Mouse (Mus musculus) stomach, adult 2 months (tissue): ENCODE data around the gene Ffar2. TPM values are rescaled to one million over a fixed set of nuclear protein-coding genes. Genes with fewer than 3 reads are reported as not detected.

Source experiments
- polyA plus RNA-seq: library from polyadenylated mRNA; depleted of rRNA; stranded (reverse); fragments of >200 nt; gene quantifications from 2 replicates; pipeline ENCODE4 v1.2.3, GENCODE M21; 2012; rRNA removed

Ffar2 gene
- 4.2 and 4.8 TPM in 2 replicates for polyA plus RNA-seq

GRCm38 (mm10) chr7:30823675-30824074 is at the start of gene Ffar2:
TSS of gene Ffar2 (minus strand) at chr7:30823775.

DNA sequence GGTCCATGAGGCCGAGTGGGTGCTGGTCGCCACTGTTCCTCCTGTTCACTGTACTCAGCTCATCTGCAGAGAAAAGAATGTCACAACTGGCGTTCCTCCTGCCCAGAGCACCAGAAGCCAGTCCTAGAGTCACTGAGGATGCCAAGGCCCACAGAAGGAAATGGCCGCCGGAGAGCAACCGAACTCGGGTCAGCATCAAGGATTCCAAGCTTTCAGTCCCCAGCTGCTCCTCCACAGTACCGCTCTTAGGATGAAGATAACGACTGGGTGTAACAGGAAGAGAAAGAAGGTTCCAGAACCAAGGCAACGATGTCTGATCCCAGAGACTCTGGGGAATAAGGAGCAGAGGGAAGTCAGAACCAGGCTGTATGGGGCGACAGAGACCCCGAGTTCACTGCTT is 37.9 kb upstream of the Ffar2 start, which contains the start of gene Ffar1:
Gene Ffar1 (minus strand): TSS at position 101 of the 400 bp plus-strand sequence.

GRCm38 (mm10) chr7:30856078-30856477 is 32.5 kb upstream of the Ffar2 start, which contains the start of gene Ffar3:
TSS of gene Ffar3 (minus strand) at chr7:30856178.

DNA sequence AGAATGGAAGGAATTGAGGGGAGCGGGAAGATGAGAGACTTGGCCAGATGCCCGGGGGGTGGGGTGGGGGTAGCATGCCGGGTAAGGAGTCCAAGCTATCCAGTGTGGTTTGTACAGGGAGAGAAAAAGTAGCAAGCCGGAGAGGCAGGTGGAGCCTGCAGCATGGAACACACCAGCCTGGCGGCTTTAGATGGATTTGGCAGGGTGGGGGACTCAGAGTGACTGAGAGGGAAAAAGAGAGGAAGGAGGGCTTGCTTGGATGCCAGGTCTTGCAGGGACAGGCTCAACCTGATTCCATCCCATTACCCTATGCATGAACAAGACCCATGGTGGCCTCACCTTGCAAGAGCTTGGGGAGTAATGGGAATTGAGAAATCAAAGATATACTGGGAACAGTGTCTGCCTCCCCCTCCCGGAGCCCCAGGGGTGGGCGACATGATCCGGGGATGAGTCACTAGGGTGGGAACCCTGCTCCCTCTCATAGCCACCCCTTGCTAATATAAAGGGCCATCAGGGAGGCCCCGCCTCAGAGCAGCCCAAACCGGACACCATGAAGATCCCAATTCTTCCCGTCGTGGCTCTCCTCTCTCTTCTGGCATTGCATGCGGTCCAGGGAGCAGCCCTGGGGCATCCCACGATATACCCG is 36.1 kb downstream of the Ffar2 start, which contains the start of gene Krtdap:
Gene Krtdap (plus strand): TSS at position 520 of the 646 bp plus-strand sequence.

Other genes with a start within 250 kb of the Ffar2 start
- 17.8 and 24.6 TPM in 2 replicates for gene Kmt2b, start 235.0 kb downstream of the Ffar2 start, polyA plus RNA-seq
- gene Zbtb32, start 224.9 kb downstream of the Ffar2 start, polyA plus RNA-seq = 3.6 and 4.9 TPM in 2 replicates
- 4.0 TPM in 2 replicates for gene Upk1a, start 210.9 kb downstream of the Ffar2 start, polyA plus RNA-seq
- 263 and 306 TPM in 2 replicates for gene Cox6b1, start 197.6 kb downstream of the Ffar2 start, polyA plus RNA-seq
- not detected in 2 replicates for gene Etv2, start 187.9 kb downstream of the Ffar2 start, polyA plus RNA-seq
- gene Rbm42, start 173.5 kb downstream of the Ffar2 start, polyA plus RNA-seq = 42.7 and 58.2 TPM in 2 replicates
- gene Haus5, start 158.8 kb downstream of the Ffar2 start, polyA plus RNA-seq = 2.2 and 4.0 TPM in 2 replicates
- not detected in 2 replicates for gene Pmis2, start 152.2 kb downstream of the Ffar2 start, polyA plus RNA-seq
- 18.8 and 40.8 TPM in 2 replicates for gene 2200002J24Rik, start 124.8 kb downstream of the Ffar2 start, polyA plus RNA-seq
- 1,538 and 2,919 TPM in 2 replicates for gene Atp4a, start 111.6 kb downstream of the Ffar2 start, polyA plus RNA-seq
- 111 and 145 TPM in 2 replicates for gene Tmem147, start 94.2 kb downstream of the Ffar2 start, polyA plus RNA-seq
- gene Gapdhs, start 80.1 kb downstream of the Ffar2 start, polyA plus RNA-seq = not detected in 2 replicates
- gene Sbsn, start 72.3 kb downstream of the Ffar2 start, polyA plus RNA-seq = 94.0 and 112 TPM in 2 replicates
- gene Dmkn, start 60.0 kb downstream of the Ffar2 start, polyA plus RNA-seq = 1,147 and 1,166 TPM in 2 replicates
- gene Krtdap, start 35.9 kb downstream of the Ffar2 start, polyA plus RNA-seq = 362 and 714 TPM in 2 replicates
- gene Ffar3, start 32.4 kb upstream of the Ffar2 start, polyA plus RNA-seq = 0.10 TPM in 1 of 2 replicates, not detected in the other
- gene Ffar1, start 37.8 kb upstream of the Ffar2 start, polyA plus RNA-seq = 0.03 and 0.06 TPM in 2 replicates
- 0.25 and 0.26 TPM in 2 replicates for gene Cd22, start 56.6 kb upstream of the Ffar2 start, polyA plus RNA-seq
- 0.23 and 0.74 TPM in 2 replicates for gene Mag, start 91.1 kb upstream of the Ffar2 start, polyA plus RNA-seq
- 198 and 246 TPM in 2 replicates for gene Hamp2, start 100.9 kb upstream of the Ffar2 start, polyA plus RNA-seq
- gene Hamp, start 120.3 kb upstream of the Ffar2 start, polyA plus RNA-seq = 3.0 and 4.3 TPM in 2 replicates
- gene Usf2, start 133.0 kb upstream of the Ffar2 start, polyA plus RNA-seq = 75.4 and 124 TPM in 2 replicates
- gene Lsr, start 149.7 kb upstream of the Ffar2 start, polyA plus RNA-seq = 247 and 370 TPM in 2 replicates
- 3.3 and 3.5 TPM in 2 replicates for gene Fam187b, start 150.0 kb upstream of the Ffar2 start, polyA plus RNA-seq
- gene Fxyd5, start 218.7 kb upstream of the Ffar2 start, polyA plus RNA-seq = 29.9 and 37.7 TPM in 2 replicates
- gene Fxyd7, start 227.7 kb upstream of the Ffar2 start, polyA plus RNA-seq = 4.0 and 8.9 TPM in 2 replicates
- 189 and 195 TPM in 2 replicates for gene Fxyd1, start 233.4 kb upstream of the Ffar2 start, polyA plus RNA-seq
- gene Lgi4, start 235.6 kb upstream of the Ffar2 start, polyA plus RNA-seq = 5.3 and 7.5 TPM in 2 replicates